Mouse (Mus musculus): ENCODE results near the gene Lrp10.

Gene Lrp10

DNA sequence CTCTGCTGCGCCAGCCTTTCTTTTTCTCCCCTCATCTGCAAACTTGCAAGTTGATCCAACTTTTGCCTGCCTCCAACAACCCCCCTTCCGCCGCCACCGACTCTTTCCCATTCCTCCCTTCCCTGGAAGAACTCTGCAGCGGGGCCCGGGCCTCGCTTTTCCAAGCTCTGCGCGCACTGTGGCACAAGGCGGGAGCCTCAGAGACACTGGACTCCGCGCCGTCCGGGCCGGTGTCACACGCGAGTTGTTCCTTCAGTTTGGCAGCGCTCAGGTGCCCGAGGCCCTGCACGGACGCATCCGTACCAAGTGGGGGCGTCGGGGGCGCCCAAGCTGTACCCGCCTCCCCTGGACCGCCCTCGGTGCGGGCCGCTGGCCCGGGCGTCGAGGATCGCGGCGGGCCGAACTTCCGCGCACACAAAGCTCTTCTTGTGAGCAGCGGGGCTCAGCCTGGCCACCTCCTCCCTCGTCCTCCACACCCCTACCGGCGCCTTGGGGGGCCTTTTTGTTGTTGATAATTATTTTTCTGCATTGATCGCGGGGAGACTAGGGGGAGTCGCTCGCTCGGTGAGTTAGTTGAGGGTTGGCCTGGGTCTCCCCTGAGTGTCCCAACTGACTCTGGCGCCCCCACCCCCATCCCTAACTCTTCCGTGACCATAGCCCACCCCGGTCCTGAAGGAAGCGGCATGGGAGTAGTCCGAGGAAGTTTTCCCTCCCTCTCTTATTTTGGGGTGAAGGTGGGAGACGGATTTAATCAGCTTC lies 31.7 kb upstream of the Lrp10 start:
- in situ Hi-C loops (cut with MboI; ENCODE audit: low pct_unique_long_range_greater_than_20kb in 1 of 2, low sequenced_read_pairs in 2 of 2, unreplicated experiment in 1 of 2) = no loop called here

DNA sequence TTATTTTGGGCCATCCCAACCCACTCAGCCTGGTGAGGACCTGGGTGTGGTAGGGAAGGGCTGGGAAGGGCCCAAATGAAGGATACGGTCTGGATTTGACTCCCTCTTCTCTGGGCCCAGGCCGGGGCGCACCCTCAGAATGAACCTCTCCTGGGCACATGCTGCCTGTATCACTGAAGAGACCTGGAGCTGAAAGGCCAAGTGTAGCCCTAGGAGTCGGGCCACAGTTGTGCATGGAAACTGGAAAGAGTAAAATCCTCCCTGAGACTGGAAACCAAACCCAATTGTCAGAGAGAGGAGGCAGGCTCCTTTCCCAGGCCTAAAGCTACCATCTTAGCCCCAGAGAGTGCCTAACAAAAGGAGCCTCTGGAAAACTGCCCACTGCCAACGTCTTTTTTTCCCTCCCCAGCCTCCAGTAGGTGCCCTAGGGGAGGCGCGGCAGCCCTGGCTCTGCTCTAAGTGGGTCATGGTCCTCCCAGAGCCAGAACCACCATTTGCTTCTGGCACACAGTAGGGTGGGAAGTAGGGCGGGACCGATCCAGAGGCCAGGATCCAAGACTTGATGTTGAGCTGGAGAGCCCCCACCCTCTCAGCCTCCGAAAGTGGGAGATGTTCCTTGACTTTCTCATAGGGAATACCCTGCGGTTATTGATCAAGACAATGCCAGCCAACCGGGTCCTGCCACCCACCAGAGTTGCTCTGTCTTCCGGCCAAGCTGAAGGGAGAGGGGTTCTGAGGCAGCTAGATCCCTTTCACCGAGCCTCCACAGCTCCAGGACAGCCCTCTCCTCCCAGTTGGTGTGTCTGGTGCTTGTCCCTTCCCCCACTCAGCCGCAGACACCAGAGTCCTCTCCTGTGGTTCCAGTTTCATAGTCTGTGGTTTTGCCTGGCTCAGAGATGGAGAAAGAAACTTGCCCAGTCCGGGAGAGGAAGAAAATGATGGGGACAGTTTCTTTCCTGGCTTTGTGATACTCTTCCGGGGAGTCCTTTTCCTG lies 30.8 kb upstream of the Lrp10 start:
- in situ Hi-C loops (cut with MboI; ENCODE audit: low pct_unique_long_range_greater_than_20kb in 1 of 2, low sequenced_read_pairs in 2 of 2, unreplicated experiment in 1 of 2) = no loop called here

DNA sequence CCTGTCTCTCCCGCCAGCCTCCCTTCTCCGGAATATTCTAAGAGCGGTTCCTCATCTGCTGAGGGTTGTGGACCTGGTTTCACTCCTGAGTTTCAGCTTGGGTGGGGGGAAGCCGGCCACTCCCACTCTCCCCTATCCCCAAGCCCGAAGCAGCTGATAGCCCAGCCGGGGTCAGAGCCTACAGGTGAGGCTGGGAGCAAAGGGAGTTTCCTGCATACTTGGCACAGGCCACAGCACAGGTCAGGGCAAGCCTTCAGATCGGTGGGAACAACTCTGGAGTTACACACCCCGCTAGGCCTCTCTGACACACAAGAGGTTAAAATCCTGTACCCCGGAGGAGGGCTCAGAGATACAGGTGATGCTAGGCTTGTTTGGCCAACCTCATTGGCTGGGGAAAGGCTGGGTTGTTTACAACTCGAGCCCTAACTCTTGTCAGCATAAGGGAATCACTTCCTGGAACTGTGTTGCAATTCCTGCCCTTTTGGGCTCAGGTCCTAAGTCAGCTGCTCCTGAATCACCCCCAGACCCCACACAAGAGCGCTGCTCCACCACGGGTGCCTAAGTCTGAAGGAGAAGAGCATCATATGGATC lies 29.9 kb upstream of the Lrp10 start:
- in situ Hi-C loops (cut with MboI; ENCODE audit: low pct_unique_long_range_greater_than_20kb in 1 of 2, low sequenced_read_pairs in 2 of 2, unreplicated experiment in 1 of 2) = no loop called here

DNA sequence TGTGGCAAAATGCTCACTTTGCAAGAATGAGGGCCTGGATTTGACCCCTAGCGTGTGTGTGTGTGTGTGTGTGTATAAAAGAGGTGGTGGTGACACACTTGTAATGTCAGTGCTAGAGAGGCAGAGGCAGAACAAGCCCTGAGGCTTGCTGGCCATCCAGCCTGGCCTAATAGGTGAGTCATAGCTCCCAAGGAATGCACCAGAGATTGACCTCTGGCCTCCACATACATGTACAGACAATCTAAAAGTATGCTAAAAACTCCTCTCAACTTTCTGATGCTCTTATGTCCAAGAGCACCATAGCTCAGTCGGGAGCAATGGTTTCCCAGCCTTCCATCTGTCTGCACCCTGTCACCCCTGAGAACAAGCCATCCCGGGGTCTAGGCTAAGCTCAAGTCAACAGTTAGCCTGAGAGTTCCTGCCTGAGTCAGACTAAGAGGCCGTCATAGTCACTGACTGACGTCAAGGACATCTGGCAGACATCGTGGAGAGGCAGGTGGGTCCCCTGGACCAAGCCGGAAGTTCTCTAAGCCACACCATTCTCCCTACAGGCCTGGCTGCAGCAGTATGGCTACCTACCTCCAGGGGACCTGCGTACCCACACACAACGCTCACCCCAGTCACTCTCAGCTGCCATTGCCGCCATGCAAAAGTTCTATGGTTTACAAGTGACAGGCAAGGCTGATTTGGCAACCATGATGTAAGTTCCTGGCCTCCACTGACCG lies 28.6 kb upstream of the Lrp10 start:
- in situ Hi-C loops (cut with MboI; ENCODE audit: low pct_unique_long_range_greater_than_20kb in 1 of 2, low sequenced_read_pairs in 2 of 2, unreplicated experiment in 1 of 2) = no loop called here

DNA sequence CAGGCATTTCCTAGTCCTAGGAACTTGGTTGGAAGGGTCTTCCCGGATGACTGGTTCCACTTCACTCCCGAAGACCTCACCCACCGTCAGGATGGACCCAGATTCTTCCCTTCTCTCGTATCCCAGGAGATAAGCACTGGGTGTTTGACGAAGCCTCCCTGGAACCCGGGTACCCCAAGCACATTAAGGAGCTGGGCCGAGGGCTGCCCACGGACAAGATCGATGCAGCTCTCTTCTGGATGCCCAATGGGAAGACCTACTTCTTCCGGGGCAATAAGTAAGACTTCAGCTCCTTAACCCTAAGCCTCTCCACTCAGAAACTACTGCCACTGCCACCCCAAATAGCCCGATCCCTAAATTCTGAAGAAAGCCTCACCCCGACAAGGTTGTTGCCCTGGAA lies 24.8 kb upstream of the Lrp10 start:
- in situ Hi-C loops (cut with MboI; ENCODE audit: low pct_unique_long_range_greater_than_20kb in 1 of 2, low sequenced_read_pairs in 2 of 2, unreplicated experiment in 1 of 2) = no loop called here

DNA sequence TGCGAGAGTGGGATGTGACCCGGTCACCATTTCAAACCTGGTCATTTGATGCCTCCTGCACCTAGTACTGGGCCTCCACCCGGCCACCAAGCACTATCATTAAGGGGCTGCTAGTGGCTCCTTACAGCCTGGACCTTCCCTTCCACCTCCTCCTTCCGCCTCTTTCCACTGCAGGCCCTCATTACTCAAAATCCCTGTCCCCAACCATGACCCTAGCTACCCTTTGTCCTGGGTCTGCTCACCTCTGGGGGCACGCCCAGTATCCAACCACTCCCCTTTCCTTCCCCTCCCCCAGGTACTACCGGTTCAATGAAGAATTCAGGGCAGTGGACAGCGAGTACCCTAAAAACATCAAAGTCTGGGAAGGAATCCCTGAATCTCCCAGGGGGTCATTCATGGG lies 24.3 kb upstream of the Lrp10 start:
- in situ Hi-C loops (cut with MboI; ENCODE audit: low pct_unique_long_range_greater_than_20kb in 1 of 2, low sequenced_read_pairs in 2 of 2, unreplicated experiment in 1 of 2) = no loop called here

DNA sequence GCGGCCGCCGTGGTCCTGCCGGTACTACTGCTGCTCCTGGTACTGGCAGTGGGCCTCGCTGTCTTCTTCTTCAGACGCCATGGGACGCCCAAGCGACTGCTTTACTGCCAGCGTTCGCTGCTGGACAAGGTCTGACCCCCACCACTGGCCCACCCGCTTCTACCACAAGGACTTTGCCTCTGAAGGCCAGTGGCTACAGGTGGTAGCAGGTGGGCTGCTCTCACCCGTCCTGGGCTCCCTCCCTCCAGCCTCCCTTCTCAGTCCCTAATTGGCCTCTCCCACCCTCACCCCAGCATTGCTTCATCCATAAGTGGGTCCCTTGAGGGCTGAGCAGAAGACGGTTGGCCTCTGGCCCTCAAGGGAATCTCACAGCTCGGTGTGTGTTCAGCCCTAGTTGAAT lies 23.4 kb upstream of the Lrp10 start:
- in situ Hi-C loops (cut with MboI; ENCODE audit: low pct_unique_long_range_greater_than_20kb in 1 of 2, low sequenced_read_pairs in 2 of 2, unreplicated experiment in 1 of 2) = no loop called here

DNA sequence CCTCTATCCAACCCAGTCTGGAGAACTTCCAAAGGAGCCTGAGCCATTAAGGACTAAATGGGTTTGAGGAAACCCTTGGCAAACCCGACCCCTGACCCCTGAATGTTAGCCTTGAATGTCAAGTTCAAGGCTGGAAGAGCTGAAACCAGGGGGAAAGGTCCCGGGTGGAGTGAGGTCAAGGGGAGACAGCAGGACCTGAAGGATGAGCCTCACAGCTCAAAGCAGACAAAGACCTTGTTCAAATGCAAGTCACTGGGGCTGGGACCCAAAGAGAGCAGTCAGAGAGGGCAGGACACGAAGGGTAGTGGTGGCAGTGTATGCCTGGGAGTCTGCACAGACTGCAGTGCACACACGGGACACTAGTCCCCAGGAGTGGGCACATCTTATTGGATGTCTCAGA lies 22.6 kb upstream of the Lrp10 start:
- in situ Hi-C loops (cut with MboI; ENCODE audit: low pct_unique_long_range_greater_than_20kb in 1 of 2, low sequenced_read_pairs in 2 of 2, unreplicated experiment in 1 of 2) = no loop called here

DNA sequence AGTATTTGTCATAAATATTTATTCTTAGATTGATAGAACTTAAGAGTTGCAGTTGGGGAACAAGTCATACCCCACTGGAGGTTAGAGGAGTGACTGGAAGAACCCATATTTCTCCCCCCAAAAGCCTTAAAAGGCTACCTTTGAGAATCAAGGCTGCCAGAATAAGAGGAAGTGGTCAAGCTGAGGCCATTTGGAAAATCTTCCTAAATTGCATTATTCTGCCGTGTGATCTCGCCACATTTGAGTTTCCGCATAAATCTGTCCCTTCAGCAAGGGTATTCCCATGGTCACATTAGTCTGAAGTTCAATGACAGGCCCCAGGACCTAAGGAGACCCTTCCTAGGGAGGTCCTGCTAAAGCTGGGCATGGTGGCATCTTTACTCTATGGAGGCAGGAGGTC lies 21.4 kb upstream of the Lrp10 start:
- in situ Hi-C loops (cut with MboI; ENCODE audit: low pct_unique_long_range_greater_than_20kb in 1 of 2, low sequenced_read_pairs in 2 of 2, unreplicated experiment in 1 of 2) = no loop called here

DNA sequence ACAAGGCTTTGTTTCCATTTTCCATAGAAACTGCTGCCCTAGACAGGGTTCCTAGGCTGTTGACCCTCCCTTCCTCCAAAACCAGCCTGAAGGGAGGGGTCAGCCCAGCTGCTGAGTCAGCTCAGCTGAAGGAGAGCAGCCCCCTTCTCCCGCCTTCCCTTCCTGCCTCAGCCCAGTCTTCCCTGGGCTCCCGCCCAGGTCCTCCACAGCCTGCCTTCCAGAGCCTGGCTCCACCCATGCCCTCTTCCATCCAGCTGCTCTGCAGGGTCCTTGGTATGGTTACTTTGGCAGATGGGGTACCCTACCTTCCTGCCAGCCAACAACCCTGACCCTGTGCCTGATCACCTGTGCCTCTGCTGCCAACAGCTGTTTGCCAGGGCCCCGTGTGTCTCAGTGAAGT lies 20.7 kb upstream of the Lrp10 start:
- in situ Hi-C loops (cut with MboI; ENCODE audit: low pct_unique_long_range_greater_than_20kb in 1 of 2, low sequenced_read_pairs in 2 of 2, unreplicated experiment in 1 of 2) = no loop called here

DNA sequence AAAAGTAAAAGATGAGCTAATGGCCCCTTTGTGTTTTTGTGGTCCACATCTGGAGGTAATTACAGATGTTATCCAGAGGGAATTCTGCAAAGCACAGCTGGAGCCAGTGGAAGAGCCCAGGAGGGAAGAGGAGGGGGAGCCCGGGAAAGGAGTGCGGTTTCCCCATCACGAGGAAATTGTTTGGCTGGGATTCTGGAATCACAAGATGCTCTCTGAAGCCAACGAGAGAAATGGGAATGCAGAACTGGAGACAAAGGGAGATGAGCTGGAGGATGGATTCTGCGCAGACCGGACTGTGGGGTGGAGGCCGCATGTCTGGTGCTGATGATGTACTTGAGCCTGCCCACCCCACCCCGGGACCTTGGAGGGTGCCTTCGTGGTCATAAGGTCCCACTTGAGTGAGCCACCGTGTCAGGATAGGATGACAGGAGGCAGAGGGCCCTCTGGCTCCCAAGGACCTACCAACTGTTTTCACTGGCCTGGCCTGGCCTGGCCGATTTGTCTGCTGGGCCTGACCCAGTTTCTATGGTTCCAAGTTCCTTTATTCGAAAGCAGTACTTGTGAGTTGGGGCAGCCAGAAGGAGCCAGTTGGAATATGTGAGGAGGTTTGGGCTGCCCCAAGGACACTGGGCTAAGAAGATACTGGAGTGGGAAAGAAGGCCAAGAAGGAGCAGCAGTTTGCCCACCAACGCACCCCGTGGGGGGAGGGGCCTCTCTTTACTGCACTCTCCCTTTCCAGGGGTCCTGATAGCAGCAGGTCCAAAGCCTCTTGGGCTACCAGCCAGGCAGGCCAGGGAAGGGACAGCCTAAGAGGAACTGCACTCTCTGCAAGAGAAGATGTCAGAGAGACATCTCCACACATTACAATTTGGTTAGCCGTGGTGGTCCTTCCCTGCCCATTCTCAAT lies 20.0 kb upstream of the Lrp10 start:
- in situ Hi-C loops (cut with MboI; ENCODE audit: low pct_unique_long_range_greater_than_20kb in 1 of 2, low sequenced_read_pairs in 2 of 2, unreplicated experiment in 1 of 2) = no loop called here

DNA sequence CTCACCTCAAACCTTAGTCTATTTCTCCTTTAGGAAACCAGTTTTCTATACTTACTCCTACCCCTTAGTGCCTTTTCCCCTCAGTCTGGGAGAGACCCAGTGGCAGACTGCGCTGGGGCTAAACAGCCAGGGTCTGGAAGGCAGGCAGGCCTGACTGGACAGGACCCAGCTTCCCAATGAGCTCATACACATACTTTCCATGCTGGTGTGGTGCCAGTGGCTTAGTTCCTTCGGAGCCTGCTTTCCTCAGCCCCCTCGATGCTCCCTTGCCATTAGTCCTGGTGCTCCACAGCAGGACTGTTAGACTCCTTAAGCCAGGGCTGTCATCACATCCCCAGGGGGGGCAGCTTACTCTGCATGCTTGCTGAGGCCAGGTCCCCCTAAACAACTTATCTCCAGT lies 18.5 kb upstream of the Lrp10 start:
- in situ Hi-C loops (cut with MboI; ENCODE audit: low pct_unique_long_range_greater_than_20kb in 1 of 2, low sequenced_read_pairs in 2 of 2, unreplicated experiment in 1 of 2) = no loop called here

DNA sequence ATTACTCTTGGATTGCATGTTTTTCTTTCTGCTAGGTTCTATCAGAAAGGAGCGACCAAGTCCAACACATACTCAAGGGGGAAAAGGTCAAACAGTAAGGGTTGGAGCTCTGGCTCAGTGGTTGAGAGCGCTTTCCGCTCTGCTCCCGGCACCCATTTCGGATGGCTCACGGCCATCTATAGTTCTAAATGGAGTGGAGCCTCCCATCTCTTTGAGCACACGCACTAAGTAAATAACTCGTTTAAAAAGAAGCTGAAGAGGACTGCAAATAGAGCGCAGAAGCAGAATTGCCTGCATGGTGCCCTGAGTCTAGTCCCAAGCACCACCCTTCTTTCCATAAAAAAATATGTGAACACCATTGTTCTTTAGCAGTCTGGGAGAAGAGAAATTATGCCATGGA lies 10.4 kb upstream of the Lrp10 start:
- in situ Hi-C loops (cut with MboI; ENCODE audit: low pct_unique_long_range_greater_than_20kb in 1 of 2, low sequenced_read_pairs in 2 of 2, unreplicated experiment in 1 of 2) = loop anchor here (25.0 kb wide), 1 partner anchor 391 kb away; no protein-coding TSS in a partner anchor

DNA sequence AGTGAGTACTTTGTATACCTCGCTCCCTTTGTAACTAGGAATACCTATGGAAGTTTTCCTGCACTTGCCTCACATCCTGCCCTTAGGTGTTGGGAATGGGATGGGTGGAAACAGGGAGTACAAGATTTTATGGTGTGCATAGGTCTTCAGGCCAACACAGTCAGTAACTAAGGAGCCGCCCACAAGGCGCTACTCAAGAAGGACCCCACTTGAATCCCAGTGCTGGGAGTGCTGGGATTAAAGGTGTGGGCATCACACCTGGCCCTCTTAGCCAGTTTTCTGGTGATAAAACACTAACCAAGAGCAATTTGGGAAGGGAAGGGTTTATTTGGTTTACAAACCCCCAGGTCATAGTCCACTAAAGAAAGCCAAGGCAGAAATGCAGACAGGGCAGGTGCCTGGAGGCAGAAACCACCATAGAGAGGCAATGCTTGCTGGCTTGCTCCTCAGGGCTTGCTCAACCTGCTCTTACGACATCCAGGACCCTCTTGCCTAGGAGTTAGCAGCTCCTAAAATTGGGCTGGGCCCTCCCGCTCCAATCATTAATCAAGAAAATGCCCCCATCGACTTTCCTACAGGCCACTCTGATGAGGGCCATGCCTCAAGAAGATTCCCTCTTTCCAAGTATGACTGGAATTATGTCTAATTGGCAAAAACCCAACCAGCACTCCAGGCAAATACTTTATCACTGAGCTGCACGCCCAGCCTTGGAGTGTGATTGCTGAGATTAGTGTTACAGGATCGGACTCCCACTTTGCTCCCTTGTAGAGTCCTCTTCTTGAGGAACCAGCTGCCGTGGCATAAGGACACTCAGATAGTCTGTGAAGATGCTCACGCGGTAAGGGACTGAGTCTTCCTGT lies 9.0 kb upstream of the Lrp10 start:
- in situ Hi-C loops (cut with MboI; ENCODE audit: low pct_unique_long_range_greater_than_20kb in 1 of 2, low sequenced_read_pairs in 2 of 2, unreplicated experiment in 1 of 2) = loop anchor here (25.0 kb wide), 1 partner anchor 393 kb away; no protein-coding TSS in a partner anchor

DNA sequence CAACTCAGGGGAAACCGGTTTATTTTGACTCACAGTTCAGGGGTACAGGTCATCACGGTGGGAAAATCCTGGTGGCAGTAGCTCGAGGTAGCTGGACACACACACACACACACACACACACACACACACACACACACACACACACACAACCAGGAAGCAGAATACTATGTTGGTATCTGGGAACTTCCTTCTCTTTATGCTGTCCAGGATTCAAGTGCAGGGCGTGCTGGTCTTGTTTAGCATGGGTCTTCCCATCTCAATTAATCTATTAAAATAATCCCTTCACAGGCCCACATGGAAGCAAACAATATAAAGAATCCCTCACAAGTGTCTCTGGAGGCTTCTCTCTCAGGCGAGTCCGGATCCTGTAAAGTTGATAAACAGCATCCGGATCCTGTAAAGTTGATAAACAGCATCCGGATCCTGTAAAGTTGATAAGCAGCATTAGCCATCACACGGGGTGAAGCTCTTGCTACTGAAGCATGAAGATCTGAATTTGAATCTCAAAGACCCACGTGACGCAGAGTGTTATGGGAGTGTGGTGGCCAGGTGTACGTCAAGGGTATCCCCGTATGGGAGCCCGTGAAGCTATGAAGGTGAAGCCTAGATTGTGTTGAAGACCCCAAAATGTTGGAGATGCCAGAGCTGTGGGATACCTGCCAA lies 5.9 kb upstream of the Lrp10 start:
- in situ Hi-C loops (cut with MboI; ENCODE audit: low pct_unique_long_range_greater_than_20kb in 1 of 2, low sequenced_read_pairs in 2 of 2, unreplicated experiment in 1 of 2) = loop anchor here (25.0 kb wide), 1 partner anchor 396 kb away; no protein-coding TSS in a partner anchor

DNA sequence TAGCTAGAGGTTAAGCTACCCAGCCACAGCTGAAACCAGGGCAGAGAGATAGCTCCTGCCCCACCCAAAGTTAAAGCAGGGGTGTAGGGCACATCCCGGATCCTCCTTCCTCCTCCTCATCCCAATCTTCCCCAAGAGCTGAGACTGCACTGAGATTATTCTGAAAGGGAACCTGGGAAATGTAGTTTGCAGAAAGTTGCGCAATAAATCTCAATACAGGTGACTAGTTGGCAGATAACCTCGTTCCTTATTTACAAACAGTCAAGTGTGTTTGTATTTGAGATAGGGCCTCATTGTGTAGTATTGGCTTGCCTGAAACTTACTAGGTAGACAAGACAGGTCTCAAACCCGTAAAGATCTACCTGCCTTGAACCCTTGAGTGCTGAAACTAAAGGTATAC lies 1.8 kb upstream of the Lrp10 start:
- in situ Hi-C loops (cut with MboI; ENCODE audit: low pct_unique_long_range_greater_than_20kb in 1 of 2, low sequenced_read_pairs in 2 of 2, unreplicated experiment in 1 of 2) = loop anchor here (5.0 to 25.0 kb wide), 2 partner anchors 35 to 400 kb away; partner anchors contain the start of gene Mrpl52 (in 1 of the 2)

Measured in mouse embryonic stem cell (cell line).